Mouse (Mus musculus): ENCODE results near the gene Shisa9. TPM values are rescaled to one million over a fixed set of nuclear protein-coding genes. Genes with fewer than 3 reads are reported as not detected.

Shisa9 gene
- total and polyA plus RNA-seq, 3 experiments, result 0.25 TPM; not detected in 2

DNA sequence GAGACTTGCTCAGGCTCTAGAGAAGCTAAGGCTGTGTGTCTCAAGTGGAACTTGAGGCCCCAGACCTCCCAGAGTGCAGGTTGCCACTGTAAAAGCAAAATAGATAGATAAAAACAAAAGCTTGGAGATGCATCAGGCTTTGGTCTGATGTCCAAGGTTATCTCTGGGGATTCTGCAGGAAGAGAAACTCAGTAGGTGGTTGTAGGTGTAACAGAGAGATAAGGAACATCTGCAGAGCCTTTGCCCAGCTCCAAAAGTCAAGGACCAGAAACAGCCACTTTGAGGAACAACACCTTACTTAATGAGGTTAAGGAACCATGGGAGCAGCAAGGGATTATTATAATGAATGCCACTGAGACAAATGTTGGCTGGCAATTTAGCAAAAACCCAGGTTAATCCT lies 319.5 kb downstream of the Shisa9 start:
- Histone ChIP-seq H3K27ac (no peak overlapping the region), H3K9ac (ENCODE audit: low read depth, low read length) (no peak overlapping the region), H3K27me3 (ENCODE audit: control insufficient read depth, insufficient read depth, low read length) (no peaks in the 10 kb centered on the region), H3K36me3 (ENCODE audit: control insufficient read depth, insufficient read depth, low read length) (no peaks in the 10 kb centered on the region), H3K79me2 (replicated peaks; ENCODE audit: control insufficient read depth, insufficient read depth, low read length) (no peaks in the 10 kb centered on the region), H3K4me3 (no peak overlapping the region), H3K4me1 (ENCODE audit: control insufficient read depth, insufficient read depth, low read length) (no peaks in the 10 kb centered on the region)
- intact Hi-C loops (cut with DNase I), result no loop called here
- DNase-seq, result no peak
- TF ChIP-seq CTCF (IDR thresholded peaks at IDR 0.05), result no peak
- no peak for TF ChIP-seq EP300 (IDR thresholded peaks at IDR 0.05; ENCODE audit: insufficient read depth, low read depth, low read length)
- TF ChIP-seq POLR2A (IDR thresholded peaks at IDR 0.05; ENCODE audit: insufficient read depth, low read depth, low read length), result no peak

DNA sequence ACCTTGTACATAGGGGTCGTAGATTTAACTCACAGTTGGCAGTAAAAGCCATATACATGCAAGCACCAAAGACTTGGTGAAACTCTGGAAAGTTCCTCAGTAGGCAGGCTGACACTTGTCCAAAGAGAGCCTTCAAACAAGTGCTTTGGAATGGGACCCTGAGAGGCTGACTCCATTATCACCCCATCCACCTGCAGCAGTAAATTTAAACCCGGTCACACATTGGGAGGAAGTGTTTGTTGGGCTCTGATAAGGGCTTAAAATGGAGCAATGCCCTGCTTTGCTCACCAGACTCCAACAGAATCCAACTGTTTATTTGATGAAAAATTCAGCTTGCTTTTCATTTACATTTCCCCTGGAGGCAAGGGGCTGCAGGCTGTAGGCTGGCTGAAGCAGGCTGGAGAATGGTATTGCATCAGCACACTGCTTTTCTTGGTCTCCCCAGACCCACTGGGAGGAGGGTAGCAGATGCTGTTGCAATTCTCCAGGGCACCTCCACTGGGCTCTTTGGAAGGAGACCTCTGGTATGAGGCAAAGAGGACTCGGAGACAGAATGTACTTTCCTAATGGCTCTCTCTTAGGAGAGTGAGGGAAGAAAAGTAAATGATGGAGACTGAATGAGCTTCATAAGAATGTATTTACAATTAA lies 323.5 kb downstream of the Shisa9 start:
- intact Hi-C loops (cut with DNase I), result no loop called here
- no peaks in the 10 kb centered on the region for H3K27me3 ChIP-seq (ENCODE audit: control insufficient read depth, insufficient read depth, low read length)
- no peaks in the 10 kb centered on the region for H3K79me2 ChIP-seq (replicated peaks; ENCODE audit: control insufficient read depth, insufficient read depth, low read length)
- H3K27ac ChIP-seq, result no peak overlapping the region
- no peak overlapping the region for H3K4me3 ChIP-seq
- H3K9ac ChIP-seq (ENCODE audit: low read depth, low read length), result no peak overlapping the region
- no peak for TF ChIP-seq EP300 (IDR thresholded peaks at IDR 0.05; ENCODE audit: insufficient read depth, low read depth, low read length)
- no peak for TF ChIP-seq POLR2A (IDR thresholded peaks at IDR 0.05; ENCODE audit: insufficient read depth, low read depth, low read length)
- no peak for TF ChIP-seq CTCF (IDR thresholded peaks at IDR 0.05)
- H3K4me1 ChIP-seq (ENCODE audit: control insufficient read depth, insufficient read depth, low read length), result no peaks in the 10 kb centered on the region
- H3K36me3 ChIP-seq (ENCODE audit: control insufficient read depth, insufficient read depth, low read length), result no peaks in the 10 kb centered on the region
- WGBS, result 50% methylated on average over 3 of the region's 3 CpGs
- DNase-seq, result no peak

- H3K4me3 ChIP-seq, result no peak overlapping the region
- H3K27ac ChIP-seq, result no peak overlapping the region
- DNase-seq, result no peak
- no peak overlapping the region for H3K9ac ChIP-seq (ENCODE audit: low read depth, low read length)
- TF ChIP-seq CTCF (IDR thresholded peaks at IDR 0.05) (no peak), POLR2A (IDR thresholded peaks at IDR 0.05; ENCODE audit: insufficient read depth, low read depth, low read length) (no peak), EP300 (IDR thresholded peaks at IDR 0.05; ENCODE audit: insufficient read depth, low read depth, low read length) (no peak)
- no peaks in the 10 kb centered on the region for H3K27me3 ChIP-seq (ENCODE audit: control insufficient read depth, insufficient read depth, low read length)
- no peaks in the 10 kb centered on the region for H3K4me1 ChIP-seq (ENCODE audit: control insufficient read depth, insufficient read depth, low read length)
- intact Hi-C loops (cut with DNase I), result no loop called here
- no peaks in the 10 kb centered on the region for H3K36me3 ChIP-seq (ENCODE audit: control insufficient read depth, insufficient read depth, low read length)
- H3K79me2 ChIP-seq (replicated peaks; ENCODE audit: control insufficient read depth, insufficient read depth, low read length), result no peaks in the 10 kb centered on the region
Observed at GRCm38 (mm10) chr16:12309826-12310225, 325.9 kb downstream of the Shisa9 start.

- Histone ChIP-seq H3K36me3 (ENCODE audit: control insufficient read depth, insufficient read depth, low read length) (no peaks in the 10 kb centered on the region), H3K79me2 (replicated peaks; ENCODE audit: control insufficient read depth, insufficient read depth, low read length) (no peaks in the 10 kb centered on the region), H3K4me3 (no peak overlapping the region), H3K27me3 (ENCODE audit: control insufficient read depth, insufficient read depth, low read length) (no peaks in the 10 kb centered on the region), H3K9ac (ENCODE audit: low read depth, low read length) (no peak overlapping the region), H3K4me1 (ENCODE audit: control insufficient read depth, insufficient read depth, low read length) (no peaks in the 10 kb centered on the region), H3K27ac (no peak overlapping the region)
- DNase-seq, result no peak
- intact Hi-C loops (cut with DNase I), result no loop called here
- TF ChIP-seq EP300 (IDR thresholded peaks at IDR 0.05; ENCODE audit: insufficient read depth, low read depth, low read length) (no peak), CTCF (IDR thresholded peaks at IDR 0.05) (no peak), POLR2A (IDR thresholded peaks at IDR 0.05; ENCODE audit: insufficient read depth, low read depth, low read length) (no peak)
Observed at GRCm38 (mm10) chr16:12315627-12316026, 331.7 kb downstream of the Shisa9 start.

Other genes starting within 250 kb of the Shisa9 start
- gene Cpped1, start 74.7 kb upstream of the Shisa9 start, total RNA-seq (2021), result 10 to 100 TPM; 49.8 to 54.1 TPM
- 30.1 and 41.6 TPM in 2 replicates for gene Cpped1, start 74.7 kb upstream of the Shisa9 start, polyA plus RNA-seq (2012; rRNA removed)

All from heart, adult 2 months (tissue).